Mouse (Mus musculus) CH12.LX (cell line): ENCODE data around the gene Zfp580. TPM values are rescaled to one million over a fixed set of nuclear protein-coding genes. Genes with fewer than 3 reads are reported as not detected.

ENCODE experiments used
- DNase-seq: peaks from one replicate; pipeline ENCODE4 v3.0.0-alpha.2; 2013; ENCODE audit errors: extremely low read depth
- H3K27ac ChIP-seq: 2 replicates; pipeline ENCODE4 v1.5.1; 2012; ENCODE audit warnings: low read depth, mild to moderate bottlenecking, control low read depth, moderate library complexity; ENCODE audit not compliant: insufficient read depth
- H3K27me3 ChIP-seq: replicated peaks from 2 replicates; pipeline ENCODE3; 2012; ENCODE audit warnings: inconsistent platforms
- H3K36me3 ChIP-seq, 2 experiments: replicated peaks in 1 of 2; 2 replicates each; pipeline versions ENCODE3 to v1.6.1; 2012; ENCODE audit warnings: inconsistent platforms in 1 of 2, low read length in 1 of 2, mild to moderate bottlenecking in 1 of 2, mixed read lengths in 1 of 2, moderate library complexity in 1 of 2; ENCODE audit not compliant: control insufficient read depth in 1 of 2, insufficient read depth in 1 of 2
- H3K4me1 ChIP-seq, 2 experiments: 2 replicates each; pipeline ENCODE4 v1.6.1; 2012; ENCODE audit warnings: inconsistent platforms in 1 of 2, moderate library complexity in 1 of 2; ENCODE audit not compliant: insufficient read depth in 2 of 2, control insufficient read depth in 1 of 2
- H3K4me2 ChIP-seq: 2 replicates; pipeline ENCODE4 v1.6.1; 2012; ENCODE audit warnings: low read depth, mild to moderate bottlenecking, control low read depth; ENCODE audit not compliant: poor library complexity, insufficient read depth, severe bottlenecking
- H3K4me3 ChIP-seq, 3 experiments: fragments of 150-350 bp in 1 of 3; sonication (generic) in 1 of 3; replicated peaks in 1 of 3; 2 replicates each; pipeline versions ENCODE3 to v1.5.1; 2011 to 2012; ENCODE audit warnings: low read depth in 2 of 3, low read length in 2 of 3, mild to moderate bottlenecking in 2 of 3, moderate library complexity in 2 of 3, control low read depth in 1 of 3, improper control_type of control experiment in 1 of 3, inconsistent platforms in 1 of 3, mixed read lengths in 1 of 3; ENCODE audit not compliant: poor library complexity in 1 of 3
- H3K79me2 ChIP-seq: replicated peaks from 2 replicates; pipeline ENCODE4 v1.6.1; 2012; ENCODE audit warnings: mild to moderate bottlenecking, moderate library complexity; ENCODE audit not compliant: control insufficient read depth, poor library complexity, insufficient read depth, severe bottlenecking; ENCODE audit errors: extremely low read depth
- H3K9ac ChIP-seq: 2 replicates; pipeline ENCODE4 v1.6.1; 2012; ENCODE audit warnings: low read depth, mild to moderate bottlenecking, control low read depth, moderate library complexity; ENCODE audit not compliant: insufficient read depth
- H3K9me3 ChIP-seq: replicated peaks from 2 replicates; pipeline ENCODE3; 2012; ENCODE audit warnings: low read length, inconsistent platforms, mixed read lengths
- CHD1 ChIP-seq: IDR thresholded peaks from 2 replicates; pipeline ENCODE4 v1.6.1; 2012; ENCODE audit warnings: low read depth, low read length, improper control_type of control experiment, inconsistent platforms
- CHD2 ChIP-seq: IDR thresholded peaks from 2 replicates; pipeline ENCODE4 v1.6.1; 2011; ENCODE audit warnings: low read length, improper control_type of control experiment
- CTCF ChIP-seq, 2 experiments: IDR thresholded peaks in 1 of 2; conservative IDR thresholded peaks in 1 of 2; 2 replicates each; pipeline ENCODE4 v1.5.1; 2011 to 2012; ENCODE audit warnings: low read depth in 2 of 2, low read length in 2 of 2, improper control_type of control experiment in 1 of 2, inconsistent platforms in 1 of 2, mild to moderate bottlenecking in 1 of 2, moderate library complexity in 1 of 2
- ELF1 ChIP-seq: IDR thresholded peaks from 2 replicates; pipeline ENCODE4 v1.6.1; 2014; ENCODE audit warnings: low read depth, mild to moderate bottlenecking, inconsistent platforms, low read length, improper control_type of control experiment
- GABPA ChIP-seq: IDR thresholded peaks from 2 replicates; pipeline ENCODE4 v1.6.1; 2012; ENCODE audit warnings: low read depth, low read length, improper control_type of control experiment, inconsistent platforms; ENCODE audit not compliant: insufficient replicate concordance
- HCFC1 ChIP-seq: IDR thresholded peaks from 2 replicates; pipeline ENCODE4 v1.6.1; 2012; ENCODE audit warnings: low read depth, mild to moderate bottlenecking, inconsistent platforms, low read length, improper control_type of control experiment
- JUN ChIP-seq: IDR thresholded peaks from 2 replicates; pipeline ENCODE4 v1.6.1; 2011; ENCODE audit warnings: low read depth, mild to moderate bottlenecking, low read length, improper control_type of control experiment, moderate library complexity; ENCODE audit not compliant: insufficient read depth
- JUND ChIP-seq: conservative IDR thresholded peaks from 2 replicates; pipeline ENCODE4 v1.6.1; 2011; ENCODE audit warnings: low read depth, low read length, improper control_type of control experiment
- MAFK ChIP-seq: IDR thresholded peaks from 2 replicates; pipeline ENCODE4 v1.6.1; 2011; ENCODE audit warnings: low read length, improper control_type of control experiment; ENCODE audit not compliant: insufficient replicate concordance
- MAX ChIP-seq: IDR thresholded peaks from 2 replicates; pipeline ENCODE4 v1.6.1; 2011; ENCODE audit warnings: low read length, improper control_type of control experiment
- MAZ ChIP-seq: IDR thresholded peaks from 2 replicates; pipeline ENCODE4 v1.6.1; 2012; ENCODE audit warnings: low read depth, mild to moderate bottlenecking, inconsistent platforms, low read length, improper control_type of control experiment, moderate library complexity
- MEF2A ChIP-seq: IDR thresholded peaks from 2 replicates; pipeline ENCODE4 v1.6.1; 2014; ENCODE audit warnings: low read depth, mild to moderate bottlenecking, inconsistent platforms, low read length, improper control_type of control experiment, borderline replicate concordance
- MXI1 ChIP-seq: IDR thresholded peaks from 2 replicates; pipeline ENCODE4 v1.6.1; 2011; ENCODE audit warnings: mild to moderate bottlenecking, low read depth, low read length, improper control_type of control experiment
- NELFE ChIP-seq: IDR thresholded peaks from 2 replicates; pipeline ENCODE4 v1.6.1; 2011; ENCODE audit warnings: low read depth, low read length, improper control_type of control experiment
- NRF1 ChIP-seq: IDR thresholded peaks from 2 replicates; pipeline ENCODE4 v1.6.1; 2014; ENCODE audit warnings: low read depth, mild to moderate bottlenecking, inconsistent platforms, low read length, improper control_type of control experiment, moderate library complexity
- RAD21 ChIP-seq: IDR thresholded peaks from 2 replicates; pipeline ENCODE4 v1.6.1; 2011; ENCODE audit warnings: low read depth, mild to moderate bottlenecking, low read length, improper control_type of control experiment, moderate library complexity
- RCOR1 ChIP-seq: conservative IDR thresholded peaks from 2 replicates; pipeline ENCODE4 v1.6.1; 2012; ENCODE audit warnings: low read depth, mild to moderate bottlenecking, inconsistent platforms, low read length, improper control_type of control experiment
- SIN3A ChIP-seq: IDR thresholded peaks from 2 replicates; pipeline ENCODE4 v1.6.1; 2012; ENCODE audit warnings: low read length, improper control_type of control experiment, inconsistent platforms
- TBP ChIP-seq: conservative IDR thresholded peaks from 2 replicates; pipeline ENCODE4 v1.6.1; 2011; ENCODE audit warnings: low read depth, low read length, improper control_type of control experiment
- TCF12 ChIP-seq: IDR thresholded peaks from 2 replicates; pipeline ENCODE4 v1.6.1; 2014; ENCODE audit warnings: low read depth, mild to moderate bottlenecking, inconsistent platforms, low read length, improper control_type of control experiment
- UBTF ChIP-seq: IDR thresholded peaks from 2 replicates; pipeline ENCODE4 v1.6.1; 2012; ENCODE audit warnings: low read depth, mild to moderate bottlenecking, inconsistent platforms, low read length, improper control_type of control experiment, moderate library complexity
- USF1 ChIP-seq: IDR thresholded peaks from 2 replicates; pipeline ENCODE4 v1.6.1; 2014; ENCODE audit warnings: low read depth, mild to moderate bottlenecking, inconsistent platforms, low read length, improper control_type of control experiment
- USF2 ChIP-seq: conservative IDR thresholded peaks from 2 replicates; pipeline ENCODE4 v1.6.1; 2011; ENCODE audit warnings: low read depth, low read length, improper control_type of control experiment
- ZMIZ1 ChIP-seq: IDR thresholded peaks from 2 replicates; pipeline ENCODE4 v1.6.1; 2012; ENCODE audit warnings: low read depth, mild to moderate bottlenecking, inconsistent platforms, low read length, improper control_type of control experiment
- dilution Hi-C: fragments of 300-500 bp; cut with MboI; formaldehyde crosslinking; loops from 2 replicates; pipeline ENCODE4 v1.14.3; 2020; ENCODE audit warnings: low sequenced_read_pairs; ENCODE audit not compliant: extremely low pct_unique_long_range_greater_than_20kb, extremely low pct_ligation_motif_present
- in situ Hi-C: fragments of 300-500 bp; cut with MboI; formaldehyde crosslinking; loops from 3 replicates; pipeline ENCODE4 v1.14.3; 2019; ENCODE audit warnings: low sequenced_read_pairs, low pct_ligation_motif_present, low pct_unique_long_range_greater_than_20kb, mixed read lengths
- polyA plus RNA-seq: library from polyadenylated mRNA; unstranded; fragments of >175 nt; gene quantifications from 2 replicates; pipeline ENCODE4 v1.2.1, GENCODE M21; 2012; ENCODE audit warnings: low read depth; ENCODE audit not compliant: insufficient read length
- total RNA-seq, 2 experiments: library from RNA; depleted of rRNA; stranded (reverse); fragments of 300-350 nt in 1 of 2; fragments of >200 nt in 1 of 2; gene quantifications; 2 replicates each; pipeline ENCODE4 v1.2.3; 2012 to 2014

Zfp580 gene
- total and polyA plus RNA-seq, 3 experiments: 1.2 to 15.6 (median 2.6) TPM

GRCm38 (mm10) chr7:5052931-5053343 lies 1.6 kb downstream of the Zfp580 start:
- DNase-seq: no peak
- peaks cover 0 to 15% of the 10 kb centered on the region in 2 experiments for H3K36me3 ChIP-seq
- H3K4me2 ChIP-seq: no peak overlapping the region
- H3K27ac ChIP-seq: no peak overlapping the region
- dilution Hi-C loops: no loop called here
- H3K79me2 ChIP-seq: no peaks in the 10 kb centered on the region
- TF ChIP-seq USF1: no peak
- TF ChIP-seq UBTF: no peak
- TF ChIP-seq SIN3A: no peak
- TF ChIP-seq MAZ: no peak
- TF ChIP-seq NELFE: no peak
- TF ChIP-seq TBP: no peak
- TF ChIP-seq CTCF (conservative IDR thresholded peaks at IDR 0.05 in 1 of 2, IDR thresholded peaks at IDR 0.05 in 1 of 2; ENCODE audit: low read depth in 2 of 2, low read length in 2 of 2): no peak
- no peak for TF ChIP-seq MXI1
- no peak for TF ChIP-seq HCFC1
- TF ChIP-seq NRF1: no peak
- TF ChIP-seq USF2: no peak
- TF ChIP-seq MAFK: no peak
- TF ChIP-seq MEF2A: no peak
- no peak for TF ChIP-seq JUN
- no peak for TF ChIP-seq CHD2
- in situ Hi-C loops: loop anchor here (5.0 kb wide), 1 partner anchor 111 kb away; no protein-coding TSS in a partner anchor
- H3K4me1 ChIP-seq: peaks cover 6 to 19% of the 10 kb centered on the region in 2 experiments
- no peaks in the 10 kb centered on the region for H3K27me3 ChIP-seq
- no peak overlapping the region for H3K9ac ChIP-seq
- H3K9me3 ChIP-seq: no peaks in the 10 kb centered on the region
- no peak overlapping the region for H3K4me3 ChIP-seq

DNA sequence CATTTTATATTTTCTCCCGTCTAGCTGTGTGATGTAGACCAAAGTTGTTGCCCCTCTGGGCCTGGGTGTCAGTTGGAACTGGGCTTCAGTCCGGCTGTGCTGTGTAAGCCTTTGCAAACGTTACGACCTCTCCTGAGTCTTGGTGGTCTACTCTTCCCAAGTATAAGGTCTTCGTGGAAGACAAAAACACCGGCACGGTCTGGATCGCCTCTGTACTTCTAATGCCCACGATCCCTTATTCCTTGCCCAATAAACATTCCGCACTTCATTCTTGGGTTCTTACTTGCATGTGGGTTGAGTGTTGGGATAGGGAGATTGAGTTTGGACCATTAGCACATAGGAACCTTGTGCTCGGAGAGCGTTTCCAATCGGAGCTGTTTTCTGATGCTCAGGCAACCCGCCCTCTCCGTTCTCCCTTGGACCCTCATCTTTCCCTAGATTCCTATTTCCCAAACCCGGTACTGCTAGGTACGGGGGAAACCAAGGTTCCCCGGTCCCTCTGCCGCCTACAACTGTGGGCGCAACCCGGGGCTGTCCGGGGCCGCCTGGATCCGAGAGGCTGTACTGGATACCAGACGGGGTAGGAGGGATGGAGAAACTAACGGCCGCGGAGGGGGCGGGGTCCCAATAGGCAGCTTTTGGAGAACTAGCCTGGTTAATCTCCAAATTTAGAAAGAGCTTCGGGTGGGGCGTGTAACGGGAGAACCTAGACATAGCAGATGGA lies 2.3 kb downstream of the Zfp580 start:
- H3K4me2 ChIP-seq: no peak overlapping the region
- no peak for DNase-seq
- TF ChIP-seq MAX (no peak), TCF12 (no peak), HCFC1 (no peak), NRF1 (no peak), RAD21 (no peak), MAZ (no peak), JUND (no peak), ZMIZ1 (no peak), RCOR1 (no peak), CHD1 (no peak), GABPA (no peak), CHD2 (no peak), MEF2A (no peak), ELF1 (no peak)
- TF ChIP-seq, all 38 proteins: peak for 0
- Histone ChIP-seq H3K9me3 (no peaks in the 10 kb centered on the region), H3K9ac (no peak overlapping the region), H3K4me1 (peaks cover 7 to 26% of the 10 kb centered on the region in 2 experiments), H3K36me3 (peaks cover 0 to 13% of the 10 kb centered on the region in 2 experiments), H3K4me3 (no peak overlapping the region), H3K27me3 (no peaks in the 10 kb centered on the region), H3K79me2 (no peaks in the 10 kb centered on the region), H3K27ac (no peak overlapping the region)
- dilution Hi-C loops (no loop called here), in situ Hi-C loops (loop anchor here (5.0 kb wide), 1 partner anchor 111 kb away; no protein-coding TSS in a partner anchor)
